Mouse (Mus musculus): ENCODE measurements at regions not wholly inside any gene's neighbourhood (a gene's known extent, or its start where the extent isn't known, plus 50 kb on each side); places are given as distances from the start of the nearest gene placed in this dataset.
"Not testable (repeated sequence)": the region's sequence is repeated elsewhere in the genome, so short reads cannot be mapped to it uniquely, and the experiment has no call there.

DNA sequence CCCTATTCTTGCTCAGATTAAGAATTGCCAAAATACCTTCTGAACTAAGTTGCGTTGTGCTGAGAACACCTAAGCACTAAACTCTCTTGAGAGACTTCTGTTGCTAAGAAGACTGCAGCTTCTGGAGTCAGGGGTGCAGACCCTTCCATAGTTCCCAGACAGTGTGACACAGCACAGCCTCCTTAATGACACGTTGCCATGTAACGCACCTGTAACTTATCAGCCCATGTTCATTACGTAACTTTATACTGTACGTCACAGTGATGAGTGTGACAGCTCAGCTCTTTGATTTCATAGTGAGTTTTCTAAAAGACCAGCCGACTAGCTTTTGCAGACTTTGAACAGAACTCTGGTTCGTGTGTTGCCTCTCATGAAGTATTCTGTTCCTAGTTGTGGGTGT, 257.8 kb downstream of the AI429214 start:
- DNase-seq, result not testable (repeated sequence)

DNA sequence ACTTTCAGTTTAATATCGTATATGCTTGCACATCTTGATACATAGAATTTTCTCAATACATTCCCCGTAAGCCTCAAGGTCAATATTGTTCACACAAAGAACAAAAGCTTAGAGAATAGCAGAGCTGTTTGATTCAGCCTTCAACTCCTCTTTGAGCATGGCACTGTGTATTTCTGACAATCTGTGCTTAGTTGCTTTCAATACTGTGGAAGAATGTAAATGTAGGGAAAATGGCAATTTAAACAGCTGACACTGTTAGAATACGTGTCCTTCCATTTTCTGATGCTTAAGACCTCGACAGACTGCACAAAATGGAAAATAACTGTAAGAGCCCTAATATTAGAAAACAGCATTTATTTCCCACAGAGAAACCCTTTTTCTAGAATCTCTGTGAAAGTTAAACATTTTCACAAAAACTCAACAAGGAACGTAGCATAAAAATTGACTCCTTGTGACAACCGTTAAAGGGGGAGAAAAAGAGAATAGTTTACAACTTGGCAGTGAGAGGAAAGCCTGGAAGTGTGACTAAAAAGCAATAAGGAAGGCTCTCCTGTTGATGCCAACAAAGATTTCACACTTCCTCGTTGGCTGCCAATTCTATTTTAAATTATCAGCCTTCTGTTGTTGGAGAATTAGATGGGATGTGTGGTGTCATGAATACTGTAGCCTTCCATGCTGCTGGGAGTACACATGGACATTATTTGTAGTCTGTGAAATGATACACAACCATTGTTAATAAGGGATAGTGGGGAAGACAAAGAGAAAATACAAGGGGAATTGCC, 297.9 kb downstream of the AI429214 start:
- DNase-seq, result no peak
